Comparison of ENCODE assay signal across 10 mouse cellular contexts in the genomic region with DNA sequence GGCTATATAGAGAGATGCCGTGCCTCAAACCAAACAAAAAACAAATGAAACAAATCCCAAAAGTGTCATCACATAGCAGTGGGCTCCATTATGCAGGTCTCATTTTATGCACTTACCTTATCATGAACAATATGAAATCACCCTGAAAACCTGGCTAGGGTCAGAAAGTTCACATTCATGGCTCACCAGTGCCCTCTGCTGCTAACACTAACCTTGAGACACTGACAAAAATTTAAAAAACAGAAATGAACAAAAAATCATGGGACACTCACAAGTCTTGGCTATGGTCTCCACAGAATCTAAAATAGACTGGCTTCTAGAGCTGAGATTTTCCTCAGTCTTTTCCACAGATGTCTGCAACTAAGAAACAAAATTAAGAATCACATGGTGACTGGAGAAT. TPM values are rescaled to one million over a fixed set of nuclear protein-coding genes. Genes with fewer than 3 reads are reported as not detected.
A peak's percentile ranks its signal among the peaks of the same experiment; 100 is the strongest.
DNase-seq lines count a peak whose midpoint lies in the region; ATAC-seq and TF ChIP-seq lines count a peak whose summit lies in the region.
"Had no signal": no experiment of that assay in that cellular context is flagged by ENCODE, and none has a peak within 500 bp of the region (broad histone marks: within the 10 kb centered on the region; RNA-seq: fewer than 3 reads in every experiment).

No protein-coding gene starts in this region.

- no peaks in the 10 kb centered on the region for H3K27me3 ChIP-seq in intestine, embryonic 15.5 days (replicated peaks)
- H3K27me3 ChIP-seq: embryonic facial prominence, embryonic 13.5 days had no signal

- TF ChIP-seq CTCF in layer of hippocampus, adult 2 months (conservative IDR thresholded peaks at IDR 0.05) = peak; percentile 76

- no peak overlapping the region for H3K4me3 ChIP-seq in layer of hippocampus, adult 2 months
- no peak overlapping the region for H3K4me3 ChIP-seq in intestine, embryonic 15.5 days (replicated peaks)
- H3K4me3 ChIP-seq: embryonic facial prominence, embryonic 13.5 days had no signal

- H3K9me3 ChIP-seq in intestine, embryonic 15.5 days = no peaks in the 10 kb centered on the region
- H3K9me3 ChIP-seq: embryonic facial prominence, embryonic 13.5 days had no signal

- no peak overlapping the region for H3K9ac ChIP-seq in intestine, embryonic 15.5 days
- H3K9ac ChIP-seq: embryonic facial prominence, embryonic 13.5 days had no signal

- no peak for ATAC-seq in intestine, embryonic 15.5 days

- WGBS in intestine, embryonic 15.5 days = 83% methylated on average over 1 of the region's 1 CpGs

- no peak overlapping the region for H3K27ac ChIP-seq in layer of hippocampus, adult 2 months
- H3K27ac ChIP-seq in intestine, embryonic 15.5 days = no peak overlapping the region
- H3K27ac ChIP-seq: embryonic facial prominence, embryonic 13.5 days had no signal

- H3K4me1 ChIP-seq in intestine, embryonic 15.5 days (replicated peaks) = no peaks in the 10 kb centered on the region
- H3K4me1 ChIP-seq: embryonic facial prominence, embryonic 13.5 days had no signal

- H3K4me2 ChIP-seq in intestine, embryonic 15.5 days (replicated peaks) = no peak overlapping the region
- H3K4me2 ChIP-seq: embryonic facial prominence, embryonic 13.5 days had no signal

- peak; percentile 30 for DNase-seq in adrenal gland, adult 2 months
- no peak for DNase-seq in adrenal gland, postnatal 4 days (ENCODE audit: low spot score in 2 of 2)
- DNase-seq in layer of hippocampus, adult 2 months (ENCODE audit: low spot score in 2 of 2) = peak in 1 of 2 experiments; percentile 25
- DNase-seq in layer of hippocampus, postnatal 36 days = no peak
- peak; percentile 53 for DNase-seq in brain, adult 2 months (ENCODE audit: low read depth, low spot score)
- peak; percentile 21 for DNase-seq in lung, postnatal 25 days (ENCODE audit: low spot score)
- DNase-seq in spleen, postnatal 36 days (ENCODE audit: low spot score in 2 of 2) = no peak

- H3K36me3 ChIP-seq in intestine, embryonic 15.5 days = no peaks in the 10 kb centered on the region
- H3K36me3 ChIP-seq: embryonic facial prominence, embryonic 13.5 days had no signal

RNA-seq across cellular contexts. Expression of a gene that starts 16.1 kb away (rescaled TPM):
- not detected for total RNA-seq in adrenal gland, adult 2 months (2021)
- polyA plus RNA-seq in adrenal gland, adult 2 months (2012; rRNA removed) = not detected in 2 replicates
- under 1 TPM; 0.25 to 0.28 TPM for total RNA-seq in adrenal gland, postnatal 4 days (2021)
- total RNA-seq in layer of hippocampus, adult 2 months (2021) = under 1 TPM in 1 of 2 experiments, not detected in 1; 0.15 TPM
- total RNA-seq in layer of hippocampus, postnatal 36 days (2021) = under 1 TPM in 1 of 2 experiments, not detected in 1; 0.18 TPM
- 1.5 and 1.6 TPM in 2 replicates for polyA plus RNA-seq in intestine, embryonic 15.5 days (2015; fragmentation: Nextera tagmentation; extraction: Ambion mirVana)

RNA-seq across cellular contexts. Expression of a gene that starts 19.6 kb away (rescaled TPM):
- total RNA-seq in adrenal gland, adult 2 months (2021) = 1 to 10 TPM in 1 of 2 experiments, under 1 TPM in 1; 0.52 to 1.8 TPM
- 0.37 and 0.86 TPM in 2 replicates for polyA plus RNA-seq in adrenal gland, adult 2 months (2012; rRNA removed)
- 1 to 10 TPM in 1 of 2 experiments, under 1 TPM in 1; 0.73 to 1.4 TPM for total RNA-seq in adrenal gland, postnatal 4 days (2021)
- 1 to 10 TPM; 2.3 to 3.3 TPM for total RNA-seq in layer of hippocampus, adult 2 months (2021)
- total RNA-seq in layer of hippocampus, postnatal 36 days (2021) = 1 to 10 TPM; 2.6 to 2.9 TPM
- 0.30 and 0.88 TPM in 2 replicates for polyA plus RNA-seq in intestine, embryonic 15.5 days (2015; fragmentation: Nextera tagmentation; extraction: Ambion mirVana)

RNA-seq across cellular contexts. Expression of a gene that starts 24.1 kb away (rescaled TPM):
- total RNA-seq in adrenal gland, adult 2 months (2021) = not detected
- not detected in 2 replicates for polyA plus RNA-seq in adrenal gland, adult 2 months (2012; rRNA removed)
- total RNA-seq in adrenal gland, postnatal 4 days (2021) = not detected
- not detected for total RNA-seq in layer of hippocampus, adult 2 months (2021)
- not detected for total RNA-seq in layer of hippocampus, postnatal 36 days (2021)
- not detected in 2 replicates for polyA plus RNA-seq in intestine, embryonic 15.5 days (2015; fragmentation: Nextera tagmentation; extraction: Ambion mirVana)
- total RNA-seq: layer of hippocampus, adult 8-10 months had no signal
- polyA plus RNA-seq: embryonic facial prominence, embryonic 13.5 days had no signal

RNA-seq across cellular contexts. Expression of a gene that starts 48.1 kb away (rescaled TPM):
- total RNA-seq in adrenal gland, adult 2 months (2021) = 10 to 100 TPM; 27.8 to 46.5 TPM
- 23.0 and 28.1 TPM in 2 replicates for polyA plus RNA-seq in adrenal gland, adult 2 months (2012; rRNA removed)
- total RNA-seq in adrenal gland, postnatal 4 days (2021) = 10 to 100 TPM; 47.1 to 59.1 TPM
- total RNA-seq in layer of hippocampus, adult 2 months (2021) = 10 to 100 TPM; 36.7 to 40.6 TPM
- total RNA-seq in layer of hippocampus, postnatal 36 days (2021) = 10 to 100 TPM; 32.0 to 37.2 TPM
- 51.2 and 53.9 TPM in 2 replicates for polyA plus RNA-seq in intestine, embryonic 15.5 days (2015; fragmentation: Nextera tagmentation; extraction: Ambion mirVana)

RNA-seq across cellular contexts. Expression of a gene that starts 49.2 kb away (rescaled TPM):
- 10 to 100 TPM; 19.4 to 24.5 TPM for total RNA-seq in adrenal gland, adult 2 months (2021)
- polyA plus RNA-seq in adrenal gland, adult 2 months (2012; rRNA removed) = 73.1 and 81.9 TPM in 2 replicates
- total RNA-seq in adrenal gland, postnatal 4 days (2021) = 10 to 100 TPM; 55.1 to 58.2 TPM
- 10 to 100 TPM; 16.7 to 19.6 TPM for total RNA-seq in layer of hippocampus, adult 2 months (2021)
- total RNA-seq in layer of hippocampus, postnatal 36 days (2021) = 10 to 100 TPM; 16.6 to 18.1 TPM
- polyA plus RNA-seq in intestine, embryonic 15.5 days (2015; fragmentation: Nextera tagmentation; extraction: Ambion mirVana) = 48.7 and 54.2 TPM in 2 replicates

Comparison
In these comparisons a context has a peak if more than half of its experiments do, and no peak if none do; other contexts are left out.
1. DNase-seq: peak in adrenal gland, adult 2 months (single experiment), brain, adult 2 months (single experiment) and lung, postnatal 25 days (single experiment); none in adrenal gland, postnatal 4 days (0 of 2), layer of hippocampus, postnatal 36 days (0 of 2) and spleen, postnatal 36 days (0 of 2).